Mouse (Mus musculus): ENCODE measurements at regions not wholly inside any gene's neighbourhood (a gene's known extent, or its start where the extent isn't known, plus 50 kb on each side); places are given as distances from the start of the nearest gene placed in this dataset.

- H3K27me3 ChIP-seq (ENCODE audit: control insufficient read depth, insufficient read depth, low read length), result no peaks in the 10 kb centered on the region
- ATAC-seq (ENCODE audit: insufficient number of reproducible peaks, insufficient read depth, low FRiP score, low read depth), result no peak
- 45% methylated on average over 2 of the region's 2 CpGs for WGBS
- H3K4me2 ChIP-seq (replicated peaks; ENCODE audit: low read depth, low read length), result no peak overlapping the region
- no peaks in the 10 kb centered on the region for H3K36me3 ChIP-seq (ENCODE audit: control insufficient read depth, insufficient read depth, low read length)
- no peak overlapping the region for H3K9ac ChIP-seq (replicated peaks; ENCODE audit: low read depth, low read length)
- H3K4me3 ChIP-seq (ENCODE audit: low read depth, low read length), result no peak overlapping the region
- H3K9me3 ChIP-seq (ENCODE audit: control insufficient read depth, low read depth, low read length), result no peaks in the 10 kb centered on the region
- H3K4me1 ChIP-seq (ENCODE audit: control insufficient read depth, insufficient read depth, low read length), result no peaks in the 10 kb centered on the region
- H3K27ac ChIP-seq (ENCODE audit: low read length), result no peak overlapping the region
These were observed 787.1 kb downstream of the Plod2 start for GRCm38 (mm10) chr9:93328997-93329682.

Measured in stomach, embryonic 14.5 days (tissue).